Mouse (Mus musculus): ENCODE results near the gene Arhgef38.

Arhgef38 gene

GRCm38 (mm10) chr3:133165130-133165529, 69.6 kb downstream of the Arhgef38 start:
- DNase-seq (ENCODE audit: low spot score in 2 of 2) = no peak

GRCm38 (mm10) chr3:133163913-133164406, 70.8 kb downstream of the Arhgef38 start:
- DNase-seq (ENCODE audit: low spot score in 2 of 2) = no peak

- DNase-seq (ENCODE audit: low spot score in 2 of 2) = no peak
Observed at GRCm38 (mm10) chr3:133163174-133163573, 71.6 kb downstream of the Arhgef38 start.

- DNase-seq (ENCODE audit: low spot score in 2 of 2) = no peak
Observed at GRCm38 (mm10) chr3:133161407-133161806, 73.3 kb downstream of the Arhgef38 start.

GRCm38 (mm10) chr3:133158260-133158659, 76.5 kb downstream of the Arhgef38 start:
- DNase-seq (ENCODE audit: low spot score in 2 of 2) = no peak

- no peak for DNase-seq (ENCODE audit: low spot score in 2 of 2)
Observed at GRCm38 (mm10) chr3:133154683-133155082, 80.1 kb downstream of the Arhgef38 start.

- DNase-seq (ENCODE audit: low spot score in 2 of 2) = no peak
Observed at GRCm38 (mm10) chr3:133153629-133154028, 81.1 kb downstream of the Arhgef38 start.

GRCm38 (mm10) chr3:133152831-133153230, 81.9 kb downstream of the Arhgef38 start:
- DNase-seq (ENCODE audit: low spot score in 2 of 2) = no peak

- DNase-seq (ENCODE audit: low spot score in 2 of 2) = no peak
Observed at GRCm38 (mm10) chr3:133151629-133152028, 83.1 kb downstream of the Arhgef38 start.

GRCm38 (mm10) chr3:133144511-133145147, 90.1 kb downstream of the Arhgef38 start:
- no peak for DNase-seq (ENCODE audit: low spot score in 2 of 2)

- DNase-seq (ENCODE audit: low spot score in 2 of 2) = no peak
Observed at GRCm38 (mm10) chr3:133141877-133142276, 92.9 kb downstream of the Arhgef38 start.

GRCm38 (mm10) chr3:133132611-133133010, 102.1 kb downstream of the Arhgef38 start:
- DNase-seq (ENCODE audit: low spot score in 2 of 2) = no peak

GRCm38 (mm10) chr3:133131372-133131771, 103.4 kb downstream of the Arhgef38 start:
- no peak for DNase-seq (ENCODE audit: low spot score in 2 of 2)

- no peak for DNase-seq (ENCODE audit: low spot score in 2 of 2)
Observed at GRCm38 (mm10) chr3:133113281-133113680, 121.5 kb downstream of the Arhgef38 start.

- DNase-seq (ENCODE audit: low spot score in 2 of 2) = no peak
Observed at GRCm38 (mm10) chr3:133111741-133112140, 123.0 kb downstream of the Arhgef38 start.

GRCm38 (mm10) chr3:133109844-133110243, 124.9 kb downstream of the Arhgef38 start:
- DNase-seq (ENCODE audit: low spot score in 2 of 2) = no peak

GRCm38 (mm10) chr3:133108731-133109130, 126.0 kb downstream of the Arhgef38 start:
- DNase-seq (ENCODE audit: low spot score in 2 of 2) = no peak

GRCm38 (mm10) chr3:133104436-133104835, 130.3 kb downstream of the Arhgef38 start:
- no peak for DNase-seq (ENCODE audit: low spot score in 2 of 2)

- DNase-seq (ENCODE audit: low spot score in 2 of 2) = no peak
Observed at GRCm38 (mm10) chr3:133103768-133104167, 131.0 kb downstream of the Arhgef38 start.

GRCm38 (mm10) chr3:133098909-133099308, 135.8 kb downstream of the Arhgef38 start:
- DNase-seq (ENCODE audit: low spot score in 2 of 2) = no peak

GRCm38 (mm10) chr3:133098336-133098735, 136.4 kb downstream of the Arhgef38 start:
- DNase-seq (ENCODE audit: low spot score in 2 of 2) = no peak

GRCm38 (mm10) chr3:133097936-133098335, 136.8 kb downstream of the Arhgef38 start:
- DNase-seq (ENCODE audit: low spot score in 2 of 2) = no peak

GRCm38 (mm10) chr3:133094305-133094704, 140.4 kb downstream of the Arhgef38 start:
- DNase-seq (ENCODE audit: low spot score in 2 of 2) = no peak

- no peak for DNase-seq (ENCODE audit: low spot score in 2 of 2)
Observed at GRCm38 (mm10) chr3:133092936-133093335, 141.8 kb downstream of the Arhgef38 start.
